In genomic region chr8:11035628-11036416, GRCm38 (mm10) we compare ENCODE assay signal across 8 mouse cellular contexts. TPM values are rescaled to one million over a fixed set of nuclear protein-coding genes. Genes with fewer than 3 reads are reported as not detected.
DNase-seq lines count a peak whose midpoint lies in the region; ATAC-seq lines count a peak whose summit lies in the region.

No protein-coding gene starts in this region.

- no peaks in the 10 kb centered on the region for H3K9me3 ChIP-seq in liver, embryonic 13.5 days (replicated peaks)
- no peaks in the 10 kb centered on the region for H3K9me3 ChIP-seq in forebrain, embryonic 11.5 days (ENCODE audit: control insufficient read depth, low read length)
- H3K9me3 ChIP-seq in kidney, embryonic 14.5 days (ENCODE audit: control insufficient read depth, low read length): no peaks in the 10 kb centered on the region
- no peaks in the 10 kb centered on the region for H3K9me3 ChIP-seq in stomach, embryonic 14.5 days (ENCODE audit: control insufficient read depth, low read depth, low read length)

- H3K36me3 ChIP-seq in liver, embryonic 13.5 days: no peaks in the 10 kb centered on the region
- H3K36me3 ChIP-seq in forebrain, embryonic 11.5 days (ENCODE audit: control insufficient read depth, insufficient read depth, low read length): no peaks in the 10 kb centered on the region
- H3K36me3 ChIP-seq in kidney, embryonic 14.5 days (ENCODE audit: control insufficient read depth, insufficient read depth, low read length): no peaks in the 10 kb centered on the region
- H3K36me3 ChIP-seq in stomach, embryonic 14.5 days (ENCODE audit: control insufficient read depth, insufficient read depth, low read length): no peaks in the 10 kb centered on the region

- ATAC-seq in liver, embryonic 13.5 days (ENCODE audit: low read depth): no peak
- 0 out of 2 replicates have a peak, but pooled peaks have one; percentile 42 for ATAC-seq in forebrain, embryonic 11.5 days (replicated peaks; ENCODE audit: low FRiP score)
- ATAC-seq in kidney, embryonic 14.5 days (ENCODE audit: low FRiP score, low TSS enrichment): peak; percentile 75; the same call in 1 of the 2 replicates
- ATAC-seq in stomach, embryonic 14.5 days (ENCODE audit: insufficient number of reproducible peaks, insufficient read depth, low FRiP score, low read depth): peak; percentile 42; the same call in 1 of the 2 replicates
- ATAC-seq in erythroid progenitor cell, adult 5-6 weeks (replicated peaks; ENCODE audit: low FRiP score, poor library complexity, severe bottlenecking): no peak

- H3K27ac ChIP-seq in liver, embryonic 13.5 days: no peak overlapping the region
- no peak overlapping the region for H3K27ac ChIP-seq in forebrain, embryonic 11.5 days (ENCODE audit: low read depth, low read length)
- H3K27ac ChIP-seq in kidney, embryonic 14.5 days (ENCODE audit: low read depth, low read length): 0 out of 2 replicates have a peak overlapping the region, but pooled peaks have one; percentile 51
- no peak overlapping the region for H3K27ac ChIP-seq in stomach, embryonic 14.5 days (ENCODE audit: low read length)

- H3K4me1 ChIP-seq in liver, embryonic 13.5 days (replicated peaks): no peaks in the 10 kb centered on the region
- no peaks in the 10 kb centered on the region for H3K4me1 ChIP-seq in forebrain, embryonic 11.5 days (replicated peaks; ENCODE audit: control insufficient read depth, insufficient read depth, low read length)
- H3K4me1 ChIP-seq in kidney, embryonic 14.5 days (ENCODE audit: control insufficient read depth, insufficient read depth, low read length): 0 out of 2 replicates have a peak, but pooled peaks cover 10% of the 10 kb centered on the region
- 0 out of 2 replicates have a peak, but pooled peaks cover 4% of the 10 kb centered on the region for H3K4me1 ChIP-seq in stomach, embryonic 14.5 days (ENCODE audit: control insufficient read depth, insufficient read depth, low read length)

- peaks cover 6% of the 10 kb centered on the region; the same call in 1 of the 2 replicates for H3K27me3 ChIP-seq in liver, embryonic 13.5 days
- no peaks in the 10 kb centered on the region for H3K27me3 ChIP-seq in forebrain, embryonic 11.5 days (ENCODE audit: control insufficient read depth, insufficient read depth, low read length)
- no peaks in the 10 kb centered on the region for H3K27me3 ChIP-seq in kidney, embryonic 14.5 days (ENCODE audit: control insufficient read depth, insufficient read depth, low read length)
- no peaks in the 10 kb centered on the region for H3K27me3 ChIP-seq in stomach, embryonic 14.5 days (ENCODE audit: control insufficient read depth, insufficient read depth, low read length)

- no peak overlapping the region for H3K4me3 ChIP-seq in liver, embryonic 13.5 days (replicated peaks)
- no peak overlapping the region for H3K4me3 ChIP-seq in forebrain, embryonic 11.5 days (ENCODE audit: low read depth, low read length)
- no peak overlapping the region; the same call in 1 of the 2 replicates for H3K4me3 ChIP-seq in kidney, embryonic 14.5 days (ENCODE audit: low read length)
- no peak overlapping the region for H3K4me3 ChIP-seq in stomach, embryonic 14.5 days (ENCODE audit: low read depth, low read length)

- WGBS in liver, embryonic 13.5 days (ENCODE audit: insufficient replicate concordance): 43% methylated on average over 19 of the region's 19 CpGs
- 21% methylated on average over 19 of the region's 19 CpGs for WGBS in forebrain, embryonic 11.5 days
- WGBS in kidney, embryonic 14.5 days: 15% methylated on average over 19 of the region's 19 CpGs
- 22% methylated on average over 19 of the region's 19 CpGs for WGBS in stomach, embryonic 14.5 days

- H3K4me2 ChIP-seq in liver, embryonic 13.5 days: 0 out of 2 replicates have a peak overlapping the region, but pooled peaks have one; percentile 2
- H3K4me2 ChIP-seq in forebrain, embryonic 11.5 days (ENCODE audit: low read depth, low read length, severe bottlenecking): peak overlapping the region; percentile 34; the same call in 1 of the 2 replicates
- peak overlapping the region; percentile 36 for H3K4me2 ChIP-seq in kidney, embryonic 14.5 days (replicated peaks; ENCODE audit: low read depth, low read length)
- H3K4me2 ChIP-seq in stomach, embryonic 14.5 days (replicated peaks; ENCODE audit: low read depth, low read length): no peak overlapping the region

- H3K9ac ChIP-seq in liver, embryonic 13.5 days: no peak overlapping the region
- H3K9ac ChIP-seq in forebrain, embryonic 11.5 days (ENCODE audit: low read length): no peak overlapping the region
- no peak overlapping the region for H3K9ac ChIP-seq in kidney, embryonic 14.5 days (ENCODE audit: low read depth, low read length)
- no peak overlapping the region for H3K9ac ChIP-seq in stomach, embryonic 14.5 days (replicated peaks; ENCODE audit: low read depth, low read length)

- no peak for DNase-seq in liver, embryonic 13.5 days
- DNase-seq in liver: no peak
- peak; percentile 53 for DNase-seq in forebrain, embryonic 11.5 days (ENCODE audit: low spot score)
- DNase-seq in yolk sac, embryonic 10.5 days (ENCODE audit: low spot score): no peak
- no peak for DNase-seq in layer of hippocampus, postnatal 36 days

RNA-seq across cellular contexts. Expression of gene Irs2, which starts 27.6 kb away (rescaled TPM):
- polyA plus RNA-seq in liver, embryonic 13.5 days (2015; fragmentation: Nextera tagmentation; extraction: Ambion mirVana): 2.9 and 3.4 TPM in 2 replicates
- polyA plus RNA-seq in forebrain, embryonic 11.5 days (2014; fragmentation: Nextera tagmentation; extraction: Ambion mirVana): 6.6 and 7.7 TPM in 2 replicates
- 6.6 and 7.3 TPM in 2 replicates for polyA plus RNA-seq in kidney, embryonic 14.5 days (2014; fragmentation: Nextera tagmentation; extraction: Ambion mirVana)
- 4.6 and 5.0 TPM in 2 replicates for polyA plus RNA-seq in stomach, embryonic 14.5 days (2014; fragmentation: Nextera tagmentation; extraction: Ambion mirVana)
- total RNA-seq in erythroid progenitor cell, adult 5-6 weeks (2015; ENCODE audit: low replicate concordance): 13.4 and 14.1 TPM in 2 replicates
- total RNA-seq in erythroid progenitor cell, adult 5-6 weeks (2017; ENCODE audit: low replicate concordance): 6.8 and 9.2 TPM in 2 replicates
- 10 to 100 TPM; 70.3 to 78.6 TPM for total RNA-seq in layer of hippocampus, postnatal 36 days (2021)

Comparison
In these comparisons a context has a peak if more than half of its experiments do, and no peak if none do; other contexts are left out.
1. ATAC-seq: peak in forebrain, embryonic 11.5 days (single experiment), kidney, embryonic 14.5 days (single experiment) and stomach, embryonic 14.5 days (single experiment); none in liver, embryonic 13.5 days (single experiment) and erythroid progenitor cell, adult 5-6 weeks (single experiment).